Mouse (Mus musculus) thymus, postnatal 10 days (tissue): ENCODE data around the gene Nfe2l2.
A peak's percentile ranks its signal among the peaks of the same experiment; 100 is the strongest.
"Not testable (repeated sequence)": the region's sequence is repeated elsewhere in the genome, so short reads cannot be mapped to it uniquely, and the experiment has no call there.

Source experiments
- DNase-seq, 2 experiments: peaks; one replicate each; pipeline ENCODE4 v3.0.0; 2021; ENCODE audit warnings: low spot score in 2 of 2

Gene Nfe2l2

DNA sequence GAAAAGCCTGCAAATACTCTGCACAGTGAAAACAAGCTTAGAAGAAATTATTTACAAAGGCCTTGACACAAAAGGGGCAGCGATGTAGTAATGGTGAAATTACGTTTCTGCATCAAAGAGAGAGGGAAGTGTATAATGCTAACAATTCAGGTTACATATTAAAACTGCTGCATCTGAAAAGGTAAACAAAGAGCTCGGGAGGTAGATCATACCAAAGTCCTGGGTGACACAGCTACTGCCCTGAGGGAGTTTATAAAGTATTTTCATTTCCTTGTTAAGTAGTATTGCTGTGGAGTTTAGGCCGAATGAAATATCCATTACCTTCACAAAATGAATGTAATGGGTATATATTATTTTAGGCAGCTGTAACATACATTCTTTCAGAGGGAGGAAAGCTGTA lies 10.3 kb upstream of the Nfe2l2 start:
- DNase-seq, result no peak

DNA sequence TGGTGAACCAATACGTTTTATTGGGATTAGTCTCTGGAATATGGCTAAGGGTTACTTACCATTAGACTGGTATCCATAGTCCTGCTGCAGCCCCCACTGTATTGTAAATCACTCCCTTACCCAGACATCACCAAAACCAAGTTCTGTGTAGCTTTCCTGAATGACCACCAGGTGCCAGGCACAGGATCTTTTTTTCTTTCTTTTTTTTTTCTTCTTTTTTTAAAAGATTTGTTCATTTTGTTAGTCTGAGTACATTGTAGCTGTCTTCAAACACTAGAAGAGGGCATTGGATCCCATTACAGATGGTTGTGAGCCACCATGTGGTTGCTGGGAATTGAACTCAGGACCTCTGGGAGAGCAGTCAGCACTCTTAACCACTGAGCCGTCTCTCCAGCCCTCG lies 8.6 kb upstream of the Nfe2l2 start:
- DNase-seq, result no peak

DNA sequence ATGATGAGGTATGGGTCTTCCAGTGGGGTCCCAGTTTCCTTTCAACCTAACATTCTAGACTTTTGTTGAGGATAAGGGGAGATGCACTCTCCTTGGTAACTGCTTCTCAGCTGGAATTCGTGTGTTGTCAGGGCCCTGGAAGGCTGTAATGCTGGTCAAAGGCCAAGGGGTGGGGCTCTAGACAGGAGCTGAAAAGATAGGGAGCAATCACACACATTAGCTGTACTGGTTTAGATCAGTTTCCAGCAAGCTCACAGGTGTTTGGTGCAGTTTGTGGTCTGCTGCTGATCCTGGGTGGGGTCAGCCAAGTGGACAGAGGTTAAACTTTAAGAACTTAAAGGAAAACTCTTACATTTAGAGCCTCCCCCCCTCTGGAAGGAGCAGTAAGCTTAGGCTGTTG lies 3.0 kb upstream of the Nfe2l2 start:
- no peak for DNase-seq

DNA sequence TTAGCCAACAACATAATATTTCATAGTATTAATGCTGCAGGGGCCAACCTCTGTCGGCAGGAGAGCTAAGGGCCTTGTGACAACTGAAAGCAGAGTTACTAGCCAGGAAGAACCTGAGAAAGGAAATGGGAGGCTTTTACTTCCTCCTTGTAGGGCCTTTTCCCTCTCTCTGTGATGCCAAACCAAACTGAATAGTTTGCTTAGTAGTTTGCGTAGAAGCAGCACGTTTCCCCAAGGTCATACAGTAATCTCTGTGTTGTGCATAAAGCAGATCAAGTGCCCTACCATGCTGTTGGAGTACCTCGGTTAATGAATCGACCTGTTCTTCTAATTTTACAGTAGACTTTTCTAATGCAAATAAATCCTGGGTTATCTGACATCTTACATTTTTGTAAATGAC lies 2.0 kb upstream of the Nfe2l2 start:
- no peak for DNase-seq

DNA sequence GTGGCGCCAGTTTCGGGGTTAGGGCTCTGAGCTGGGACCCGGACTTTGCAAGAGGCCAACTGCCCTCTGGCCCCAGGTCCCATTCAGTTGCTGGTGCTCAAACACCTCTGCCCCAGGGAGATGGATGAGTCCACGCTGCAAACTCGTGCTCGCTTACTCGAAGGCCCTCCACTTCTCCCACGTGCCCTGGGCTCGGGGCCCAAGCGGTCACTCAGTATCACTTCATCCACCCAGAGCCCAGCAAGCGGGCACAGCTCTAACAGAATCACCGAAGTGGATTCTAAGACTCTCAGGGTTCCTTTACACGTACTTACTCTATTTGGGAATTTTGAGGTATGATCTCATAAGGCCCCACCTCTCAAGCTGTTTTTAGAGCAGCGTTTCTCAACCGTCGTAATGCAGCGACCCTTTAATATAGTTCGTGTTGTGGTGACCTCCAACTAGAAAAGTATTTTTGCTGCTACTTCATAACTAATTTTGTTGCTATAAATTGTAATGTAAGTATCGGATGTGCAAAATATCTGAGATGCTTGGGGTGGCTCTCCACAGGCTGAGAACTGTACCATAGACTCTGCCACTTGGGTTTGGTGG lies 816 bp upstream of the Nfe2l2 start:
- no peak for DNase-seq

DNA sequence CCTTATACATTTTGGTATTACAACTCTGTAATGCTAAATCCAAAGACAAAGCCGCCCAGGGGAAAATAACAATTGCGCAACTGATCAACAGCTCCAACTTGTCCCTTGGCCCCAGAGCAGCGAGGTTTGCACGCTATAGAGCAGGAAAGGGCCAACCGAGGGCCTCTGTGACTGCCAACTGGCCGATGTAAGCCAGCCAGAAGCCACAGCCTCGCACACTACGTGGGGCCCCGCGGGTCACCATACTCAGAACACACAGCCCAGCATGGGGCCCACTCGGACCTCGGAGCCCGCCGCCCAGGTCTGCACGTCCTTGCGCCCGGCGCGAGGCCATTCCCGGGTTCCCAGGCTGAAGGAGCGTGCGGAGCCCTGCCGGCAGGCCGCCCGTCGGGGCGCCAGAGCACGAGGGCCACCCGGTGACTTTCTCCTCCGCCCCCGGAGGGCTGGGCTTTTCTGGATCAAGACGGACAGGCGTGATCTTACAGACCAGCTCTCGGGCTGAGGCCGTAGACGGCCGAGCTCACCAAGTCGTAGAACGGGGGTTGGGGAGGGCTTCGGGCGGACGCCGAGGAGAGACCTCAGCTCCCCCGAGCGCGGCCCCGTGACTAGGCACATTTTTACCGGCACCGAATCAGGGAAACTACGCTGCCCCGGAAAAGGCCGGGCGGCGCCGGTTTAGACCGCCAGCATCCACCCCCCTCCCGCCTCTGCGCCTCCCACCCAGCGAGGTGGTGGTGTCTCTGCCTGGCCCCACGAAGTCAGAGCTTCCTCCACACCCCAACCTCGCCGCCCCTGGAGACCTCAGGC lies 863 bp downstream of the Nfe2l2 start:
- DNase-seq, result peak; percentile 68 to 73

DNA sequence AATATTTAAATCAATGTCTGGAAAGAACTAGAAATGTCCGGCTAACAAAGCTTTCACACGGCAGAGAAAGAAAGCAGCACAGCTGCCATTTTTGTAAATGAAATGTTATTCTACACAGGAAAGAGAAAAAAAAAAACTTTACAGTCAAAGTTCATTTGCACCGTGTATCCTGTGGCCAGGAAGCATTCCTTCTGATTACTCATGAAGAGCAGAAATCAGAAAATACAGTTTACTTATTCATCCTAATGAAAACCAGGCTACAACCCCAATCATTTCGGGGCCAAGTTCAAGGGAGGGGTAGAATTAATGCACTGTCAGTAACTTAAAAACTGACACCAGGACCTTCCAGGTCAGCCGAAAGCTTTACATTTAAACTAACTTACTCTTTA lies 1.9 kb downstream of the Nfe2l2 start:
- no peak for DNase-seq

DNA sequence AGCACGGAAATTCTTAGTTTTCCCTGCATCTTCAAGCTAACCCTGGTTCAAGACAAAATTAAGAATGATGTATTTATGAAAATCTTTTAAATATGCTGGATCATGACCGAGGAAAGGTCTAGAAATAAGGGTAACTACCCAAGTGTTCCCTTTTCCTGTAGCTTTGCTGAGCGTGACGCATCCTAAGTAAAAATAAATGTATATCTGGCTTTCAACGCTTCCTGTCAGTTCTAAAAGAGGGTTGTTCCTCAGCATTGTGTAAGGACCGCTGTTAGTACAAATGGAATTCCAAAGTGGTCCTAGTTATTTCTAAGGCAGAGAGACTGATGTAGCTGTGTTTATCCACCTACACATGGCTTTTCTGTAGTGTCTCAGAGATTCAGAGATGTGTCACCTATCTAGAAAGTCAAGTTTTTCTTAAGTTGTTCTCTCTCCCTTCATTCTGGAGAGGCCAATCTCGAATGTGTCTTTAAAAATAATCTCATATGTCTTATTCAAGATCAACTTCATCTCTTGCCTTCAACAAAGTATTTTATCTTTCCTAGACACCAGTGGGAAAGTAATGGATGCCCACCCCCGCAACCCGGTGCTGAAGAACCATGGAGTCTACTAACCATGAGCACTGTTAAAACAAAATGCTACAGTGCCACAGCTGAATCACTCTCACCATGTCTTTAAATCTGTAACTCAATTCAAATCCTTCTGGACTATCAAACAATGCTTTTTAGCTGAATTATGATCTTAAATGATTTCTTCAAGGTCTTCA lies 2.4 kb downstream of the Nfe2l2 start:
- no peak for DNase-seq

DNA sequence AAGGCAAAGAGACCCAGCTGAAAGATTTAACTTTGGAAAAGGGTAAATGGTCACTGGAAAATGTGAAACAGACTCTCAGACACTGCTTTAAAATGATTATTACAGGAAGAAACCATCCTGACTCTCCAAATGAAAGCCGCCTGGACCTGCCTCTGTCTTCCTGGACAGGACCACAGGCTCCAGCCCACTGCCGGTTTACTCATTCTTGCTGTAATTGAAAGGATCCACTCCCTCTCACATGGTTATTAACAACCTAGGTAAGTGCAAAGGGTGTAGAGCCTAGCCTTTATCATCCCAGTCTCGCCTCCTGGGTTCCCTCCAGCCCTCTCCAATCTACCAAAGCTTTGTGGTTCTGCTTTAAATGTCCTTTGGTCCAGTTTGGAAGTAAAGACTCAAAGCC lies 3.2 kb downstream of the Nfe2l2 start:
- no peak for DNase-seq

DNA sequence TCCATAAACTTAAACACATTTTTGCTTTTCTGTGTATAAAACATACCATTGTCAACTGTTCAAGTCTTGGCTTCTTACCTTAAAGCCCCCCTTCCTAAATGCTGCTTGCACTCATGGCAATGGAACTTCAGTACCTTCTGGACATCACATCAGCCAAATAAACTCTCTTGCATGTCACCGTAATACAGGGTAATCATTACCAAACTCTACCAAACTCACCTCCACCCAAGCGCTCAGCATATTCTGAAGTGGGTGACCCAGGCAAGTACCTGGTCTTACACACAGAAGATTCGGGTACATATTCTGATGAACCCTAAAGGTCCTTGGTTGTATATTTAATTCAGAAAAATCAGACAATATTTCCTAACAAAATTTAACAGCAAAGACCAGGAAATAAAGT lies 3.9 kb downstream of the Nfe2l2 start:
- DNase-seq, result no peak

DNA sequence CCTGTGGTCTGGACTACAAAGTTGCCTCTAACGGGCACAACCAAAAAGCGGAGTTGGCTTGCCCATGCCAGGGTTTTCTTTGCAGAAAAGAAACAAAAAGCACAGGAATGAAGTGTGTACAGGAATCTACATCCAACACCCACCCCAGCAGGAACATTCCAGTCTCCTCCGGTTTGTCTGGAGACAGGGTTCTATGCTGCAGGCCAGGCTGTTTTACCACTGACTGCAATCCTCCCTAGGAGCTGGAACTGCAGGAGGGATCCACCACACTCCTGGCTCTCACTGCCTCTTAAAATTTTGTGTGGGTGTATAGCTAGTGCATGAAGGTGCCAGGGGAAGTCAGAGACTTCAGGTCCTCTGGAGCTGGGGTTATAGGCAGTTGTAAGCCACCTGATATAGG lies 5.6 kb downstream of the Nfe2l2 start:
- DNase-seq, result no peak

DNA sequence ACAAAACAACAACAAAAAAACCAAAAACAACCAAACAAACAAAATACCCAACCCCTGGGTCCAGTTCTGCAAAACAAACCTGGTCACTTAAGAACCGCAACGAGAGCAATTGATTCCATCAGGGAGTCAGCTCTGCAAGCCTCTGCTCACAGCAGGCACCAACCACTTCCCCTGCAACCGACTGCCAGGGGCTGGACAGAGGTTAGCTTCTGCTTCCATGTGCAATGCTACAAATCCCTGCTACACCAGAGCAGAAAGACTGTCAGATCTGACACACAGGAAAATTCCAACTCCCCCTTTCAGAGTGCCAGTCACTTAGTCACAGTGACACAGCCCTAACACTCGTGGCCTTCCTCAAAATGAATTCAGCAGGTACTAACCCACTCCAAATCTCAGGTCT lies 6.4 kb downstream of the Nfe2l2 start:
- no peak for DNase-seq

DNA sequence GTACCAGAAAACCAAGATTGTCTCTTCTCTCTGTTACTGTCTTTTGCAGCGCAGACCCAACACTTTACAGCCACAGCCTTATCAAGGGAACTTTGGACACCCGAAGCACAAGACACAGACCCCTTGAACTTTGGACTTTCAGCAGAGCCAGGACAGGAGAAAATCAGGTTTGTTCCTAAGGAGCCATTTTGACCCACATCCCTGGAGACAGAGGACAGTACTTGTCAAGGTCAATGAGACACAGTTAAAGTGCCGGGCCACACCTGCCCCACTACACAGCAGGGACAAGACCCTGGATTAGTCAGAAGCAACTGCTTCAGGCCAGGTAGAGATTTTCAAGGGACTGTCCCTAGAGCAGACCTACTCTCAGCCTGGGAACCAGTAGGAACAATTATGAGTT lies 7.2 kb downstream of the Nfe2l2 start:
- no peak for DNase-seq

DNA sequence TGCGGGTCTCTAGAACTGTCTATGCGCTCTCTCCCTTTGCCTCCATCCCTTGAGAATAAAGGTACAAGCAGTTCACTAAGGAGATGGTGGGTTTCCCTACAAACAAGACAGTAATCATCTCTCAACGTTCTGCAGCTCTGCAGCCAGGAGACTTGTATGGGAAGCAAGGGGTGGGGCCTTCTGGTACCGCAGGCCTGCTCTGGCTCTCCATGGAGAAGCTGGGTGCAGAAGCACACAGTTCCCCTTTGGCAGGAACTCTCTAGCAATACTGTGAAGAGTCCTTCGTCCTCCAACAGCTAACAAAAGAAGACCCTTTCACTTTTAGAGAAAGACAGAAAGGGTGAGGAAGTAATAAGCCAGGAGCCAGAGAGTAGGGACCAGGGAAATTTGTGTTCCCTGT lies 8.1 kb downstream of the Nfe2l2 start:
- no peak for DNase-seq

DNA sequence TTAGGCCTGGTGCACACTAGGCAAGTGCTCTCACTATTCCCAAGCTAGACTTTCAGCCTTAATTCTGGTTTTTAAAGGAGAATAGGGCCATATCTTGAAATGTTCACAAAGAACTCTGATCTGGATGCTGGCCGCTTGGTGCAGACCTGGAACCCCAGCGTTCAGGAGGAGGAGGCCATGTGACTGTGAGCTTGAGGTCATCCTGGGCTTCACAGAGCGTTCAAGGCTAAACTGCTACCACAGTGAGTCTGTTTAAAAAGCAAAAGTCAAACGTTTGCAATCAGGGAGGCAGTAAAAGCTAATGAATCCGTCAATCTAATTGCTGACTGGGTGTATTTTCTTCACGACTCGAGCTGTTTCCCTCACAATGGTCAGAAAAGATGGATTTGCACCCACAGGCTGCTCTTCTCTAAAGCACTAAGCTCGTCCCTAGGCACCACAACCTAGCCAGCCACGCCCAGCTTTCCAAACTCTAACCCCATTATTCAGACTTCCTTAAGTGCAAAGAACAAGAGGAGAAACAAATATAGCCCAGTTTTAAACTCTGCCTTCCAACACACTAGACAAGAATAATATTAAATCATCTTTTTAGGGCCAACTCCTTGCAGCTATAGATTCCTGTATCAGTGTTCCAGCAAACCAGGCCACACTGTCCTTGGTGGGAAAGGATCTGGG lies 8.6 kb downstream of the Nfe2l2 start:
- no peak for DNase-seq

DNA sequence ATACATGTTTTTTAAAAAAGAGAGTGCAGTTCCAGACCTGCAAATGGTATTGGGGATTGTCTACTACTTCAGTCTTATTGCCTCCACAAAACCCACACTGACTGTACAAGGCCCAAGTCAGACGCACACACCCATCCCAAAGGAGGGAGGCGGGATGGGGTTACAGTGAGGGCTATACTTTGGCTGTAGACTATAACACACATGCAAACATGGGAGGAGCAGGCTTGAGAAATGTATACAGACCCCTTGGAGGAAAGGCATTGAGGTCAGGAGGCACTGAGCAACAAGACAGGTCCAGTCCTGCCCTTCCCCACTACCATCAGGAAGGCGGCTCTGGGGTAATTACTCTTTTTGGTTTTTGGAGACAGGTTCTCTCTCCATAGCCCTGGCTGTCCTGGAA lies 9.5 kb downstream of the Nfe2l2 start:
- not testable (repeated sequence) for DNase-seq

DNA sequence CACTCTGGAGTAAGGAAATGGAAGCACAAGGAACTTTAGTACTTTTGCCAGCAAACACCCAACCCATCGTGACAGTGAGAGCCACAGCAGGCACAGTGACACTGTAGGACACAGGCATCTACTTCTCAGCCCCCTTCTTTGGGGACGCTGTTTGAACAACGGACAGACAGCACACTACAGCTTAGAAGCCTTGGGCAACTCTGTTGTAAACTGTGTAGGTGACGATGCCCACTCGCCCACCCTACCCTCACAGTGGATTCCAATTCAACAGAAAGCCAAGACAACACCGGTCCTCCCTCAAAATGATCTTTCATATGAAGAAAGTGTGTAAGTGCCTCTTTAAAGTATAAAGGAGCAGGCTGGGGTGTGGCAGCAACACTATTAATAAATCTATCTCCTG lies 12.1 kb downstream of the Nfe2l2 start:
- no peak for DNase-seq

DNA sequence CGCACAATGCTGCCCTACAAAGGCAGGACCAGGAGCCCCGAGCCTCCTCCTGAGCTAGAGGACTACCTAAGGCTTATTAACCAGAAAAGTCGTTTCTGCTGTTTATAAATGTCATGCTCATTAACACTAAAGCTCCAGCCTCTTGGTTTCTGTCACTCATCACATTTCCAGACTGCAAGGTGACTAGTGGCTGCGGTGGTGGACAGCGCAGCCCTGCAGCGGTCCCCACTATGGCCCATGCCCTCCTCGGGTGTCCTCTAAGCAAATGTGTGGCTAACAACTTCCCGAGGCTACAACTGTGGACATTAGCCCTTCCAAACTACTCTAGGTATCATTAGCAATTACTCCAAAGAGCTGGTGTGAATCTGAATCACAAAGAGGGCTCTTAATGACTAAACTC lies 13.1 kb downstream of the Nfe2l2 start:
- no peak for DNase-seq

DNA sequence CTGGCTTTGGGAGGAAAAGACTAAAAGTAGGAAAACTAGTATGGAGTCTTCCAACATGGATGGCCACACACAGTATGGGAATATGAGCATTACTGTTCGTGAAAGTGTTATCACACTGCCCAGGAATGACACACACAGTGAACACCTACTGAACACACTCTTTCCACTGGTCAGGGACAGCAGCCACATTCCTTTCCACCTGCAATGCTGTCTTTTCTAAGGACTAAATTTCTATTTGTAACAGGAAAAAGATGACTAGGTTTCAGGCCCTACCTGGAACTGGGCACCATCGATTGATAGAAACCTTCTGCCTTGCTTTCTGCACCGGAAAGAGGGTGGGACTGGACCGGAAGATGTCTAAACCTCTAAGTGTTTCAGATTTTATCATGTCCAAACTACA lies 13.8 kb downstream of the Nfe2l2 start:
- DNase-seq, result no peak

DNA sequence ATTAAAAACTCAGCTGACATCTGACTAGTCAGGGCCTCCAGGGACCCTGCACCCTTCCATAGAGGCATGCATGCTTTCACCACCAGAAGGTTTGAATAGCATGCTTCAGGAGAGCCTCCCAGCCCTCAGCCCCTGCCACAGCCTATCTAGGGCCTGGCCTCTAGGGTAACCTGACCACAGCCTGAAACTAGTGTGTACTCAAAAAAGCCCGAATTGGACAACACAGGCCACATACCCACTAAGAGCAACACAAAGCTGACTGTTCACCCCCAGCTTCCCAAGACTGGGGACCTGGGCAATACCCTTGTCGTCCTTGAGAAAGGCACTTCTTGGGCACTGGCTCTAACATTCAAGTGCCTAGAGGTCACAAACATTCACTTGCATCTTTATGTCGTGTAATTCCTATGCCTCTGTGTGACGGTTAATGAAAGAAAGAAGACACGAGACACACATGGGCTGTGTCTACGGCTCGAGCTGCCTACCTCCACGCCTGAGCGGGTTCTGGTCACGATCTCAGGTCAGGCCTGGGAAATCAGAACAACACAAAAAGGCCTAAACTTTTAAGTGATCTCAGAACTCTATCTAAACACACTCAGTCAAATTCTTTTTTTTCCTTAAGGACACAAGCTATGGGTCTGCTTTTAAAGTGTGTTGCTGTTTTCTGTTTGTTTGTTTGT lies 14.8 kb downstream of the Nfe2l2 start:
- DNase-seq, result no peak

DNA sequence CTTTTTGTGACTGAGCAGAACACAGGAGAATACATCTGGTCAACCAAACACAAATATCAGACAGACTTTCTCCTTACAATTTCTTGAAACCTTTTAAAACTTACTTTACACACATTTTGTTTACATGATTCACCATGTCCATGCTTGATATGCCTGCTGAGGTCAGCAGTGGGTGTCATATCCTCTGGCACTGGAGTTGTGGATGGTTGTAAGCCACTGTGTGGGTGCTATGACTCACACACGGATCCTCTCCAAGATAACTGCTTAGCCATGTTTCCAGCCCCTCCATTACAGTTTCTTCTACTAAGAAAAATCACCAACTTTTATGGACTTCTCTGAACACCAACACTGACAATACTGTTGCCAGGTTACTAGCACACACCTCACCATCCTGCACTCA lies 15.5 kb downstream of the Nfe2l2 start:
- no peak for DNase-seq
